Mouse (Mus musculus) hindbrain, embryonic 14.5 days (tissue): ENCODE data around the gene Sfrp4. TPM values are rescaled to one million over a fixed set of nuclear protein-coding genes. Genes with fewer than 3 reads are reported as not detected.

Experiments used
- ATAC-seq: fragments of 200-750 bp; cut with Nextera tagmentation; 2 replicates; pipeline ENCODE4 v1.8.0; 2017; ENCODE audit warnings: moderate number of reproducible peaks, mild to moderate bottlenecking, moderate TSS enrichment, moderate library complexity; ENCODE audit not compliant: low FRiP score
- DNase-seq: peaks from one replicate; pipeline ENCODE4 v3.0.0-alpha.2; 2015; ENCODE audit warnings: low spot score
- H3K27ac ChIP-seq: fragments of 300-500 bp; sonication (generic); 2 replicates; pipeline ENCODE4 v1.5.1; 2014; ENCODE audit warnings: mild to moderate bottlenecking, moderate library complexity
- H3K27me3 ChIP-seq: fragments of 300-500 bp; sonication (generic); 2 replicates; pipeline ENCODE4 v1.6.1; 2014; ENCODE audit warnings: mild to moderate bottlenecking, low read length, mixed read lengths; ENCODE audit not compliant: control insufficient read depth, insufficient read depth
- H3K36me3 ChIP-seq: fragments of 300-500 bp; sonication (generic); replicated peaks from 2 replicates; pipeline ENCODE4 v1.6.1; 2014; ENCODE audit not compliant: control insufficient read depth, insufficient read depth
- H3K4me1 ChIP-seq: fragments of 300-500 bp; sonication (generic); replicated peaks from 2 replicates; pipeline ENCODE4 v1.6.1; 2014; ENCODE audit warnings: antibody characterized with exemption, low read length, mixed read lengths; ENCODE audit not compliant: control insufficient read depth, insufficient read depth
- H3K4me2 ChIP-seq: fragments of 300-500 bp; sonication (generic); replicated peaks from 2 replicates; pipeline ENCODE4 v1.6.1; 2014; ENCODE audit warnings: mild to moderate bottlenecking, moderate library complexity
- H3K4me3 ChIP-seq: fragments of 300-500 bp; sonication (generic); replicated peaks from 2 replicates; pipeline ENCODE4 v1.5.1; 2014; ENCODE audit warnings: mild to moderate bottlenecking, low read length
- H3K9ac ChIP-seq: fragments of 300-500 bp; sonication (generic); 2 replicates; pipeline ENCODE4 v1.6.1; 2014
- H3K9me3 ChIP-seq: fragments of 300-500 bp; sonication (generic); 2 replicates; pipeline ENCODE4 v1.6.1; 2016; ENCODE audit warnings: low read length; ENCODE audit not compliant: control insufficient read depth
- WGBS: fragments of 180-500 bp; shearing (Covaris S2); extraction: QIAGEN DNeasy Blood & Tissue Kit; methylation state at CpG from one replicate; pipeline ENCODE4 v1.1.7; 2014; 5-methylcytosine and 5-hydroxymethylcytosine counted together
- polyA plus RNA-seq: library from polyadenylated mRNA; unstranded; fragments of >200 nt; fragmentation: Nextera tagmentation; extraction: Ambion mirVana; gene quantifications from 2 replicates; pipeline ENCODE4 v1.2.1, GENCODE M21; 2014

Gene Sfrp4
- polyA plus RNA-seq, 1 experiment from 2014 or later = 4.4 TPM

GRCm38 (mm10) chr13:19624632-19625320 lies 1.9 kb downstream of the Sfrp4 start:
- no peak overlapping the region for H3K4me3 ChIP-seq
- no peak for DNase-seq
- no peaks in the 10 kb centered on the region for H3K36me3 ChIP-seq
- H3K9ac ChIP-seq = no peak overlapping the region
- no peaks in the 10 kb centered on the region for H3K4me1 ChIP-seq
- no peak for ATAC-seq
- peaks cover 14% of the 10 kb centered on the region for H3K27me3 ChIP-seq
- H3K27ac ChIP-seq = no peak overlapping the region
- no peaks in the 10 kb centered on the region for H3K9me3 ChIP-seq
- no peak overlapping the region for H3K4me2 ChIP-seq
- 86% methylated on average over 11 of the region's 11 CpGs for WGBS

- Histone ChIP-seq H3K4me1 (no peaks in the 10 kb centered on the region), H3K27ac (no peak overlapping the region), H3K4me3 (no peak overlapping the region), H3K9me3 (no peaks in the 10 kb centered on the region), H3K36me3 (no peaks in the 10 kb centered on the region), H3K27me3 (peaks cover 14% of the 10 kb centered on the region; the same call in 1 of the 2 replicates), H3K4me2 (no peak overlapping the region), H3K9ac (no peak overlapping the region)
- 89% methylated on average over 1 of the region's 1 CpGs for WGBS
- ATAC-seq (no peak), DNase-seq (no peak)
Measured at GRCm38 (mm10) chr13:19626473-19626872, 3.6 kb downstream of the Sfrp4 start.

GRCm38 (mm10) chr13:19630768-19631709 lies 8.1 kb downstream of the Sfrp4 start:
- no peaks in the 10 kb centered on the region for H3K4me1 ChIP-seq
- H3K9me3 ChIP-seq = no peaks in the 10 kb centered on the region
- DNase-seq (no peak), ATAC-seq (no peak)
- H3K27me3 ChIP-seq = no peaks in the 10 kb centered on the region
- no peaks in the 10 kb centered on the region for H3K36me3 ChIP-seq
- no peak overlapping the region for H3K4me2 ChIP-seq
- no peak overlapping the region for H3K4me3 ChIP-seq
- no peak overlapping the region for H3K27ac ChIP-seq
- H3K9ac ChIP-seq = no peak overlapping the region
- 91% methylated on average over 5 of the region's 5 CpGs for WGBS

GRCm38 (mm10) chr13:19636131-19636530 lies 13.2 kb downstream of the Sfrp4 start:
- no peak for ATAC-seq
- Histone ChIP-seq H3K27me3 (no peaks in the 10 kb centered on the region), H3K9me3 (no peaks in the 10 kb centered on the region), H3K9ac (no peak overlapping the region), H3K4me1 (no peaks in the 10 kb centered on the region), H3K27ac (no peak overlapping the region), H3K4me2 (no peak overlapping the region), H3K4me3 (no peak overlapping the region), H3K36me3 (no peaks in the 10 kb centered on the region)
- WGBS = 81% methylated on average over 4 of the region's 4 CpGs
- no peak for DNase-seq

- Histone ChIP-seq H3K4me1 (no peaks in the 10 kb centered on the region), H3K4me3 (no peak overlapping the region), H3K4me2 (no peak overlapping the region), H3K9me3 (no peaks in the 10 kb centered on the region), H3K36me3 (no peaks in the 10 kb centered on the region), H3K27me3 (no peaks in the 10 kb centered on the region), H3K9ac (no peak overlapping the region), H3K27ac (no peak overlapping the region)
- DNase-seq (peak; percentile 61), ATAC-seq (peak; percentile 55; the same call in 1 of the 2 replicates)
- 84% methylated on average over 2 of the region's 2 CpGs for WGBS
Measured at GRCm38 (mm10) chr13:19640203-19640851, 17.4 kb downstream of the Sfrp4 start.

- no peaks in the 10 kb centered on the region for H3K27me3 ChIP-seq
- no peaks in the 10 kb centered on the region for H3K9me3 ChIP-seq
- DNase-seq (no peak), ATAC-seq (no peak)
- 68% methylated on average over 1 of the region's 1 CpGs for WGBS
- H3K9ac ChIP-seq = no peak overlapping the region
- H3K4me3 ChIP-seq = no peak overlapping the region
- no peak overlapping the region for H3K4me2 ChIP-seq
- no peaks in the 10 kb centered on the region for H3K36me3 ChIP-seq
- no peak overlapping the region for H3K27ac ChIP-seq
- H3K4me1 ChIP-seq = no peaks in the 10 kb centered on the region
Measured at GRCm38 (mm10) chr13:19643519-19643918, 20.6 kb downstream of the Sfrp4 start.

- no peaks in the 10 kb centered on the region for H3K27me3 ChIP-seq
- H3K9ac ChIP-seq = no peak overlapping the region
- no peaks in the 10 kb centered on the region for H3K36me3 ChIP-seq
- ATAC-seq (no peak), DNase-seq (peak; percentile 30)
- no peak overlapping the region for H3K4me2 ChIP-seq
- H3K9me3 ChIP-seq = no peaks in the 10 kb centered on the region
- no peaks in the 10 kb centered on the region for H3K4me1 ChIP-seq
- H3K27ac ChIP-seq = no peak overlapping the region
- WGBS = 75% methylated on average over 2 of the region's 2 CpGs
- H3K4me3 ChIP-seq = no peak overlapping the region
Measured at GRCm38 (mm10) chr13:19644225-19644624, 21.3 kb downstream of the Sfrp4 start.

GRCm38 (mm10) chr13:19649824-19650223 lies 26.9 kb downstream of the Sfrp4 start:
- 97% methylated on average over 2 of the region's 2 CpGs for WGBS
- no peaks in the 10 kb centered on the region for H3K36me3 ChIP-seq
- no peak for DNase-seq
- H3K4me3 ChIP-seq = no peak overlapping the region
- ATAC-seq = no peak
- H3K9me3 ChIP-seq = no peaks in the 10 kb centered on the region
- H3K4me1 ChIP-seq = no peaks in the 10 kb centered on the region
- H3K9ac ChIP-seq = no peak overlapping the region
- no peaks in the 10 kb centered on the region for H3K27me3 ChIP-seq
- H3K4me2 ChIP-seq = no peak overlapping the region
- H3K27ac ChIP-seq = no peak overlapping the region

GRCm38 (mm10) chr13:19652405-19652804 lies 29.5 kb downstream of the Sfrp4 start:
- no peak overlapping the region for H3K4me2 ChIP-seq
- H3K9me3 ChIP-seq = no peaks in the 10 kb centered on the region
- ATAC-seq = no peak
- H3K36me3 ChIP-seq = no peaks in the 10 kb centered on the region
- DNase-seq = no peak
- no peak overlapping the region for H3K9ac ChIP-seq
- 90% methylated on average over 2 of the region's 2 CpGs for WGBS
- H3K27ac ChIP-seq = no peak overlapping the region
- no peaks in the 10 kb centered on the region for H3K27me3 ChIP-seq
- H3K4me3 ChIP-seq = no peak overlapping the region
- no peaks in the 10 kb centered on the region for H3K4me1 ChIP-seq
